Mouse (Mus musculus) forebrain, postnatal 0 days (tissue): ENCODE data around the gene Atp2a1. TPM values are rescaled to one million over a fixed set of nuclear protein-coding genes. Genes with fewer than 3 reads are reported as not detected.
"Not testable (repeated sequence)": the region's sequence is repeated elsewhere in the genome, so short reads cannot be mapped to it uniquely, and the experiment has no call there.

Experiments used
- ATAC-seq: fragments of 200-750 bp; cut with Nextera tagmentation; 2 replicates; pipeline ENCODE4 v1.8.0; 2017; ENCODE audit warnings: mild to moderate bottlenecking, moderate library complexity
- DNase-seq: peaks from one replicate; pipeline ENCODE4 v3.0.0-alpha.2; 2015
- H3K27ac ChIP-seq: fragments of 300-500 bp; sonication (generic); 2 replicates; pipeline ENCODE4 v1.5.1; 2014; ENCODE audit warnings: low read depth, mild to moderate bottlenecking, antibody characterized with exemption, low read length, moderate library complexity, mixed read lengths
- H3K27me3 ChIP-seq: fragments of 300-500 bp; sonication (generic); 2 replicates; pipeline ENCODE4 v1.6.1; 2014; ENCODE audit warnings: mild to moderate bottlenecking, low read length, mixed read lengths; ENCODE audit not compliant: insufficient read depth
- H3K36me3 ChIP-seq: fragments of 300-500 bp; sonication (generic); 2 replicates; pipeline ENCODE4 v1.6.1; 2014; ENCODE audit warnings: mild to moderate bottlenecking, moderate library complexity; ENCODE audit not compliant: insufficient read depth
- H3K4me1 ChIP-seq: fragments of 300-500 bp; sonication (generic); 2 replicates; pipeline ENCODE4 v1.6.1; 2014; ENCODE audit warnings: antibody characterized with exemption; ENCODE audit not compliant: insufficient read depth
- H3K4me2 ChIP-seq: fragments of 300-500 bp; sonication (generic); 2 replicates; pipeline ENCODE4 v1.6.1; 2014; ENCODE audit warnings: low read depth, mild to moderate bottlenecking, moderate library complexity
- H3K4me3 ChIP-seq: fragments of 300-500 bp; sonication (generic); 2 replicates; pipeline ENCODE4 v1.5.1; 2014; ENCODE audit warnings: low read depth, low read length, mixed read lengths
- H3K9ac ChIP-seq: fragments of 300-500 bp; sonication (generic); 2 replicates; pipeline ENCODE4 v1.6.1; 2014; ENCODE audit warnings: mild to moderate bottlenecking
- H3K9me3 ChIP-seq: fragments of 300-500 bp; sonication (generic); 2 replicates; pipeline ENCODE4 v1.6.1; 2016; ENCODE audit warnings: low read length
- CTCF ChIP-seq: sonication (generic); IDR thresholded peaks from 2 replicates; pipeline ENCODE4 v1.5.1; 2016; ENCODE audit warnings: antibody characterized with exemption, control low read depth, low read depth
- WGBS: fragments of 180-500 bp; shearing (Covaris S2); extraction: QIAGEN DNeasy Blood & Tissue Kit; methylation state at CpG from one replicate; pipeline ENCODE4 v1.1.7; 2014; 5-methylcytosine and 5-hydroxymethylcytosine counted together
- polyA plus RNA-seq: library from polyadenylated mRNA; unstranded; fragments of >200 nt; fragmentation: Nextera tagmentation; extraction: Ambion mirVana; gene quantifications from 2 replicates; pipeline ENCODE4 v1.2.1, GENCODE M21; 2015
- total RNA-seq: library from RNA; depleted of rRNA; stranded (reverse); fragments of >200 nt; gene quantifications from 2 replicates; pipeline ENCODE4 v1.2.3, GENCODE M21; 2014

The Atp2a1 gene
- total and polyA plus RNA-seq, 2 experiments from 2014 or later = 0.24 to 0.45 TPM

DNA sequence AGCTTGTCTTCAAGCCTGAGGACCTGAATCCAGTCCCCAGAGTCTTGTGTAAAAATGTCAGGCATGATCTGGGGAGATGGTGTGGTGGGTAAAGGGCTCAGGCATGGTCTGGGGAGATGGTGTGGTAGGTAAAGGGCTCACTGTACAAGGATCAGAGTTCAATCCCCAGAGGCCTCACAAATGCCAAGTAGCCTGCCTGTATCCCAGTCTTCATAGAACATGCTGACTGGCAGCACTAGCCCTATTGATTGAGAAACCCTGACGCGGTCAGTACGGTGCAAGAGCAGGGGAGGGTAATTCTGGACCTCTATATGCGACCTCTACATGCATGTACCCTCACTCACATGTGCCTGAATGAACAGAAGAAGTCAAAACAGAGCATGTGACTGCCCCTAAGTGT lies 45.3 kb downstream of the Atp2a1 start:
- Histone ChIP-seq H3K9ac (no peak overlapping the region), H3K4me3 (no peak overlapping the region), H3K36me3 (no peaks in the 10 kb centered on the region), H3K27me3 (no peaks in the 10 kb centered on the region), H3K27ac (no peak overlapping the region), H3K9me3 (no peaks in the 10 kb centered on the region), H3K4me1 (no peaks in the 10 kb centered on the region), H3K4me2 (no peak overlapping the region)
- 74% methylated on average over 4 of the region's 4 CpGs for WGBS
- DNase-seq = no peak
- no peak for TF ChIP-seq CTCF
- no peak for ATAC-seq

GRCm38 (mm10) chr7:126417045-126417444 lies 45.9 kb downstream of the Atp2a1 start:
- 5% methylated on average over 8 of the region's 8 CpGs for WGBS
- H3K9me3 ChIP-seq = no peaks in the 10 kb centered on the region
- H3K36me3 ChIP-seq = no peaks in the 10 kb centered on the region
- TF ChIP-seq CTCF = no peak
- no peak overlapping the region for H3K9ac ChIP-seq
- no peak for ATAC-seq
- no peak for DNase-seq
- H3K4me1 ChIP-seq = no peaks in the 10 kb centered on the region
- H3K27ac ChIP-seq = no peak overlapping the region
- H3K4me3 ChIP-seq = no peak overlapping the region
- H3K27me3 ChIP-seq = no peaks in the 10 kb centered on the region
- no peak overlapping the region for H3K4me2 ChIP-seq

GRCm38 (mm10) chr7:126416615-126417014 lies 46.3 kb downstream of the Atp2a1 start:
- Histone ChIP-seq H3K27me3 (no peaks in the 10 kb centered on the region), H3K4me2 (no peak overlapping the region), H3K9ac (no peak overlapping the region), H3K9me3 (no peaks in the 10 kb centered on the region), H3K27ac (no peak overlapping the region), H3K4me3 (no peak overlapping the region), H3K4me1 (no peaks in the 10 kb centered on the region), H3K36me3 (no peaks in the 10 kb centered on the region)
- 43% methylated on average over 2 of the region's 2 CpGs for WGBS
- ATAC-seq (no peak), DNase-seq (no peak)
- TF ChIP-seq CTCF = no peak

DNA sequence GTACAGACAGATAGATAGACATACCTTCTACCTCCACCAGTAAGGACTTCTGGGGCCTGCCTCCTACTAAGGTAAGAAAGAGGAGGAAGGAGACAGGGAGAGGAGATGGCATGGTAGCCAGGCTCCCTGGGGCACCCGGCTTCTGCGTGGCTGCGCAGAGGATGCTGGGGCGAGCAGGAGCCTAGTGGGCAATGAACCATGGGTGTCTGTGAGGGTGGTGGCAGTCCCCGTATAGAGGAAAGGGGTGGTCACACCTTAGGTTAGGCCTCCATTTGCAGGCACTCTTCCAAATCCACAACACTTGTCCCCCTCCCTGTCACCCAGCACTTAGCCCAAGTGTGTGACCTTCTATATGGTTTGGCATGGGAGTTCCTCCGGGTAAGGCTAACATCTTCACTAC lies 48.2 kb downstream of the Atp2a1 start, which contains the start of gene Cd19:
TSS of gene Cd19 (minus strand) at position 165 of the 400 bp plus-strand sequence.
- Histone ChIP-seq H3K4me1 (no peaks in the 10 kb centered on the region), H3K27me3 (no peaks in the 10 kb centered on the region), H3K36me3 (no peaks in the 10 kb centered on the region), H3K4me2 (no peak within 1 kb of the TSS), H3K27ac (no peak within 1 kb of the TSS), H3K9ac (no peak within 1 kb of the TSS), H3K4me3 (no peak within 1 kb of the TSS), H3K9me3 (no peaks in the 10 kb centered on the region)
- DNase-seq (no peak), ATAC-seq (no peak)
- 93% methylated on average over 6 of the region's 6 CpGs for WGBS
- no peak for TF ChIP-seq CTCF

GRCm38 (mm10) chr7:126411061-126411460 lies 51.8 kb downstream of the Atp2a1 start:
- Histone ChIP-seq H3K4me3 (no peak overlapping the region), H3K27ac (no peak overlapping the region), H3K36me3 (no peaks in the 10 kb centered on the region), H3K9ac (no peak overlapping the region), H3K27me3 (no peaks in the 10 kb centered on the region), H3K4me1 (no peaks in the 10 kb centered on the region), H3K4me2 (no peak overlapping the region), H3K9me3 (no peaks in the 10 kb centered on the region)
- DNase-seq (no peak), ATAC-seq (no peak)
- TF ChIP-seq CTCF = no peak
- 93% methylated on average over 4 of the region's 4 CpGs for WGBS

DNA sequence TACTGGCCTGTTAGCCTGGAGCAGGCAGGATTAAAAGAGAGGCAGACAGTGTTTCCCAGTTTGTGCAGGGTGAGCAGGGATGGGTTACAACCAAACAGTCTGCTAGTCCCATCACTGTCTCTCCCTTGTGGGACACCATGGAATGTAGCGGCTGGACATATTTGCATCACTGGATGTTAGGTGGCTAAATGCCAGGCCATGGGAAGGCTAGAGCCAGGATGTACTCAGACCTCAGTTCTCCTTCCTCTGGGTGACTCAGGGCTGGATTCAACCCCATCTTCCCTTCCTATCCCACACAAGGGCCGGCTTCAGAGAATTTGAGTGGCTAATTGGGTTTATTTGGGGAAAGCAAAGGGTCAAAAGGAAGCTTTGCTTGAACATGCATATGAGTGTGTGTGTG lies 54.2 kb downstream of the Atp2a1 start:
- 83% methylated on average over 2 of the region's 2 CpGs for WGBS
- TF ChIP-seq CTCF = no peak
- Histone ChIP-seq H3K4me1 (no peaks in the 10 kb centered on the region), H3K27ac (no peak overlapping the region), H3K9ac (no peak overlapping the region), H3K9me3 (no peaks in the 10 kb centered on the region), H3K4me3 (no peak overlapping the region), H3K4me2 (no peak overlapping the region), H3K36me3 (no peaks in the 10 kb centered on the region), H3K27me3 (no peaks in the 10 kb centered on the region)
- DNase-seq = no peak
- ATAC-seq = no peak

DNA sequence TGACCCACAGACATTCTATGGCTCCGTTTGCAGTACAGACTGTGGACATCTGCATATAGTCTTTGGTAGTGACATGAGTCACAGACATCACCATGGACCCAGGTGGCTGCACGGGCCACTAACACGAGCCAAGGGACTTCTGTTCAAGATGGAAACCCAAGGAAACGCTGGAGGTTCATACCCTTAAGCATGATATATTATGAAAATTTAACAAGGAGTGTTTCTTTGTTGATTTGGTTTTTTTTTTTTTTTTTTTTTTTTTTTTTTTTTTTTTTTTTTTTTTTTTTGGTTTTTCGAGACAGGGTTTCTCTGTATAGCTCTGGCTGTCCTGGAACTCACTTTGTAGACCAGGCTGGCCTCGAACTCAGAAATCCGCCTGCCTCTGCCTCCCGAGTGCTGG lies 60.4 kb downstream of the Atp2a1 start:
- not testable (repeated sequence) for H3K27ac ChIP-seq, DNase-seq, H3K9ac ChIP-seq, H3K27me3 ChIP-seq, ATAC-seq, H3K4me3 ChIP-seq, H3K4me1 ChIP-seq, H3K36me3 ChIP-seq, H3K9me3 ChIP-seq, H3K4me2 ChIP-seq
- 84% methylated on average over 7 of the region's 8 CpGs for WGBS

- TF ChIP-seq CTCF = peak; percentile 88
- no peaks in the 10 kb centered on the region for H3K36me3 ChIP-seq
- no peak for ATAC-seq
- H3K9me3 ChIP-seq = no peaks in the 10 kb centered on the region
- 6% methylated on average over 5 of the region's 5 CpGs for WGBS
- no peak overlapping the region for H3K4me2 ChIP-seq
- DNase-seq = peak; percentile 81
- no peaks in the 10 kb centered on the region for H3K4me1 ChIP-seq
- no peaks in the 10 kb centered on the region for H3K27me3 ChIP-seq
- H3K27ac ChIP-seq = no peak overlapping the region
- H3K4me3 ChIP-seq = no peak overlapping the region
- no peak overlapping the region for H3K9ac ChIP-seq
Observed at GRCm38 (mm10) chr7:126399548-126399947, 63.4 kb downstream of the Atp2a1 start.
